Mouse (Mus musculus) intestine, postnatal 0 days (tissue): ENCODE measurements around the gene Ankfn1. TPM values are rescaled to one million over a fixed set of nuclear protein-coding genes. Genes with fewer than 3 reads are reported as not detected.

Experiments used
- ATAC-seq: fragments of 200-750 bp; cut with Nextera tagmentation; 2 replicates; pipeline ENCODE4 v1.8.0; 2017; ENCODE audit warnings: mild to moderate bottlenecking, moderate TSS enrichment, moderate library complexity
- H3K27ac ChIP-seq: fragments of 300-500 bp; sonication (generic); 2 replicates; pipeline ENCODE4 v1.5.1; 2014; ENCODE audit warnings: mild to moderate bottlenecking, low read depth, low read length, moderate library complexity
- H3K27me3 ChIP-seq: fragments of 300-500 bp; sonication (generic); replicated peaks from 2 replicates; pipeline ENCODE4 v1.6.1; 2014; ENCODE audit warnings: low read length, mixed read lengths; ENCODE audit not compliant: control insufficient read depth, insufficient read depth
- H3K36me3 ChIP-seq: fragments of 300-500 bp; sonication (generic); 2 replicates; pipeline ENCODE4 v1.6.1; 2014; ENCODE audit warnings: mild to moderate bottlenecking, moderate library complexity; ENCODE audit not compliant: control insufficient read depth, insufficient read depth
- H3K4me1 ChIP-seq: fragments of 300-500 bp; sonication (generic); replicated peaks from 2 replicates; pipeline ENCODE4 v1.6.1; 2014; ENCODE audit warnings: antibody characterized with exemption, low read length, mixed read lengths; ENCODE audit not compliant: control insufficient read depth, insufficient read depth
- H3K4me2 ChIP-seq: fragments of 300-500 bp; sonication (generic); replicated peaks from 2 replicates; pipeline ENCODE4 v1.6.1; 2014; ENCODE audit warnings: low read depth, mild to moderate bottlenecking, moderate library complexity
- H3K4me3 ChIP-seq: fragments of 300-500 bp; sonication (generic); 2 replicates; pipeline ENCODE4 v1.5.1; 2014; ENCODE audit warnings: low read depth, low read length
- H3K9ac ChIP-seq: fragments of 300-500 bp; sonication (generic); 2 replicates; pipeline ENCODE4 v1.6.1; 2014; ENCODE audit warnings: mild to moderate bottlenecking, low read depth, low read length
- H3K9me3 ChIP-seq: fragments of 300-500 bp; sonication (generic); 2 replicates; pipeline ENCODE4 v1.6.1; 2016; ENCODE audit warnings: mixed run types; ENCODE audit not compliant: control insufficient read depth
- CTCF ChIP-seq: sonication (generic); IDR thresholded peaks from 2 replicates; pipeline ENCODE4 v1.5.1; 2016; ENCODE audit warnings: low read depth, mild to moderate bottlenecking, control low read depth, antibody characterized with exemption, moderate library complexity
- WGBS: fragments of 180-500 bp; shearing (Covaris S2); extraction: QIAGEN DNeasy Blood & Tissue Kit; methylation state at CpG from one replicate; pipeline ENCODE4 v1.1.7; 2014; 5-methylcytosine and 5-hydroxymethylcytosine counted together
- polyA plus RNA-seq: library from polyadenylated mRNA; unstranded; fragments of >200 nt; fragmentation: Nextera tagmentation; extraction: Ambion mirVana; gene quantifications from 2 replicates; pipeline ENCODE4 v1.2.1, GENCODE M21; 2015

Gene Ankfn1
- polyA plus RNA-seq, 1 experiment from 2014 or later: not detected

DNA sequence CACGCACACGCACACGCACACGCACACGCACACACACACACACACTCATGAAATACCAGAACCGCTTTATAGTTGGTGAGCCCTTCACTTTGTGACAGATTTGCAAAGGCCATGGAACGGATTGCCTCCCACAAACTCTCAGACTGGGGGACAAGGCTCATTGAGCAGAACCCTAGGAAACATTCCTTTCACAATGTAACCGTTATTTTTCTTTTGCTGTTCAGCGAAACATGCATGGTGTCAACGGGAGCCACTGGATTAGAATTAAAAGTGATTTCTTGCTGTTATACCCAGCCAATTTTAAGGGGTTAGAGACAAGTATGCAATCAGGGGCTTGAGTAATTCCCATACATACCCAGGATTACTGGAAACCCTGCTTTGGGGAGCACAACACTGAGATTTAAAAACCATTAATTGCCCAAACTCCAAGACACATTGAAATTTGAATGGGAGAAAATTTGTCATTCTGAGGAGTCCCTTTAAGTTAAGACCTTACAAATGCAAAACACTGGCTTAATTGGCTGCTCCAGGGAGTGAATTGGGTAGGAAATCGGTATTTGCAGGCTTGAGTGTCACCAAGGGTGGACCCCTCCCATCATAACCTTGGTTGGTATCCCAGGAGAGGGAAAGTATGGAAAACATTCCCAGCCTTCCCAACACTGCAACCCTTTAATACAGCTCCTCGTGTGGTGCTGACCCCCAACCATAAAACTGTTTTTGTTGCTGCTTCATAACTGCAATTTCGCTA lies 153.6 kb downstream of the Ankfn1 start:
- H3K4me3 ChIP-seq: no peak overlapping the region
- H3K4me1 ChIP-seq: no peaks in the 10 kb centered on the region

DNA sequence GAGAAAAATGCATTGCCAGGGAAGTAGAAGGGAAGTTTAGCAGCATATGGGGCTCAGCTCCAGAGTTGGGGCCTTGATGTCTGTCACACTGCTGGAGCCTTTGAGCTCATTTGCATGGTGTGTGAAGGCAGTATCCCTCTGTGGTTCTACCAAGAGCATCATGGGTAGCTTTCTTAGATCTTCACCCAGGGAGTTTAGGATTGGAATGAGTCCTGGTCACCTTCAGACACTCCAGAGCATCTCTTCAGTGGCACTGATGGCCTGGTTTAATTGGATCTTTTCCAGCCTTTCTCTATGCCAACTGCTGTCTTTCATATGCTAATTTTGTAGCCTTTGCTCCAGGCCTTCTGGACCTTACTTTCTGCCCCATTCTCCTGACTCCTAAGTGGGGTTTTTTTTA lies 157.5 kb downstream of the Ankfn1 start:
- Histone ChIP-seq H3K4me2 (no peak overlapping the region), H3K27me3 (no peaks in the 10 kb centered on the region), H3K27ac (no peak overlapping the region), H3K9me3 (no peaks in the 10 kb centered on the region), H3K9ac (no peak overlapping the region), H3K36me3 (no peaks in the 10 kb centered on the region), H3K4me3 (no peak overlapping the region), H3K4me1 (no peaks in the 10 kb centered on the region)
- ATAC-seq: no peak
- no peak for TF ChIP-seq CTCF

More for the DNA sequence above, 153.6 kb downstream of the Ankfn1 start:
- Histone ChIP-seq H3K9me3 (no peaks in the 10 kb centered on the region), H3K27ac (no peak overlapping the region), H3K9ac (no peak overlapping the region), H3K36me3 (no peaks in the 10 kb centered on the region), H3K4me2 (no peak overlapping the region), H3K27me3 (no peaks in the 10 kb centered on the region)
- no peak for TF ChIP-seq CTCF
- no peak for ATAC-seq
- WGBS: 86% methylated on average over 13 of the region's 13 CpGs

- Histone ChIP-seq H3K9ac (no peak overlapping the region), H3K4me2 (no peak overlapping the region), H3K4me3 (no peak overlapping the region), H3K4me1 (no peaks in the 10 kb centered on the region), H3K36me3 (no peaks in the 10 kb centered on the region), H3K27ac (no peak overlapping the region), H3K27me3 (no peaks in the 10 kb centered on the region), H3K9me3 (no peaks in the 10 kb centered on the region)
- ATAC-seq: no peak
- WGBS: 80% methylated on average over 2 of the region's 2 CpGs
- TF ChIP-seq CTCF: no peak
These were observed 161.6 kb downstream of the Ankfn1 start for GRCm38 (mm10) chr11:89615806-89616205.

DNA sequence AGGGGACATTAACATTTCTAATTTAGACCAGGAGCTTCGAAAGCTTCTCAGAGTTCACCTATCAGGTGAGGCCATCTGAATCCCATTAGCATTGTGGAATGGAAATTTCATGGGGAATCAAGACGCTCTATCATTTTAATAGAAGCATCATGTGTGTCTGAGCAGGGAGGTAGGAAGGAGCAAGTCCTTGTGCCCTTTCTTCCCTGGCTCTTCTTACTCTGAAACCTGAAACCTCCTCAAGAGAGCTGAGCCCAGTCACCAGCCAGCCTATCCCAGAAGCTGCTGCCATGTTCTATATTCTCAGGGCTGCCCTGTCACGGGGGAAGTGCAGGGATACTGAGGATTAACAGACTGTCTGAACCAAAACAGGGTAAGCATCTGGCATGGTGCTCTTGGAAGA lies 165.9 kb downstream of the Ankfn1 start:
- Histone ChIP-seq H3K9ac (no peak overlapping the region), H3K27me3 (no peaks in the 10 kb centered on the region), H3K9me3 (no peaks in the 10 kb centered on the region), H3K27ac (no peak overlapping the region), H3K4me3 (no peak overlapping the region), H3K36me3 (no peaks in the 10 kb centered on the region), H3K4me1 (no peaks in the 10 kb centered on the region), H3K4me2 (no peak overlapping the region)
- WGBS: 67% methylated on average over 3 of the region's 3 CpGs
- ATAC-seq: no peak
- no peak for TF ChIP-seq CTCF

DNA sequence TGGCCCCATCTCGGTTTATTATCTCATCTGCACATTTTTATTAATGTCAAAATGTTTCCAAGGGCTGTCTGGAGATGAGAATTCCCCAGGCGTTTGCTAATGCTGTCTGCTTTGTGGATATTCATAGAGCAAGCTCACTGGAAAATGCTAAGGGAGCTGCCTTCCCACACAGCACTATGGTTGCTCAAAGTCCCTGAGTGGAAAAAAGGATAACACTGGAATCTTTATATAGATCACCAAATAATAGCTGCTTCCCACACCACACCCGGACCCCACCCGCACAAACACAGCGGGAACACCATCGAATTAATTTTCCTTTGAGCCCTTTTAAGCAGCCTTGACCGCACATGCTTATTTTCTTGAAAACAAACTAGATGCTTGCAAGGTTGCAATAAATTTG lies 169.4 kb downstream of the Ankfn1 start:
- Histone ChIP-seq H3K9me3 (no peaks in the 10 kb centered on the region), H3K36me3 (no peaks in the 10 kb centered on the region), H3K9ac (no peak overlapping the region), H3K4me2 (no peak overlapping the region), H3K27me3 (no peaks in the 10 kb centered on the region), H3K27ac (no peak overlapping the region), H3K4me3 (no peak overlapping the region), H3K4me1 (no peaks in the 10 kb centered on the region)
- ATAC-seq: no peak
- no peak for TF ChIP-seq CTCF
- WGBS: 70% methylated on average over 7 of the region's 7 CpGs

DNA sequence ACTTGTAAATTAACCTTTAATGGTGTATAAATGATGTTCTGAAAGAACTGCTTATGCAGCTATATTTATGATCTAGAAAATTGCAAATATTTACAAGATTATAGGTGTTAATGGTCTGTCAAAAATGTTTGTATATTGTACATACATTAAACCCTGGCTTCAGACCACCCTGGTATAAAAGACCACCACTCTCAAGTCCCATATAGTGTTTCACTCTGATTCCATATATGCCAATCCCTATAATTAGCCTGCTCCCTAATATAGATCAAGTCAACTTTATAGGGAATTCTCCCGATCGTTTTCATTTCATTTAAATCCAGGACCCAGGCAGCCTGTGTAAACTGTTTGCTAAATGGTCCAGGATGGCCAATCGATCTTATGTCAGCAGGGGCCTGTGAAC lies 170.2 kb downstream of the Ankfn1 start:
- Histone ChIP-seq H3K9me3 (no peaks in the 10 kb centered on the region), H3K4me2 (no peak overlapping the region), H3K27me3 (no peaks in the 10 kb centered on the region), H3K36me3 (no peaks in the 10 kb centered on the region), H3K27ac (no peak overlapping the region), H3K4me3 (no peak overlapping the region), H3K9ac (no peak overlapping the region), H3K4me1 (no peaks in the 10 kb centered on the region)
- ATAC-seq: no peak
- WGBS: 44% methylated on average over 3 of the region's 3 CpGs
- no peak for TF ChIP-seq CTCF
